Mouse (Mus musculus) liver, postnatal 0 days (tissue): ENCODE measurements around the gene Cdkl4.

Experiments
- CTCF ChIP-seq: sonication (generic); IDR thresholded peaks from 2 replicates; pipeline ENCODE4 v1.5.1; 2016; ENCODE audit warnings: antibody characterized with exemption, low read depth
- EP300 ChIP-seq: IDR thresholded peaks from 2 replicates; pipeline ENCODE4 v1.6.1; 2016; ENCODE audit warnings: antibody characterized with exemption, low read depth, mild to moderate bottlenecking

DNA sequence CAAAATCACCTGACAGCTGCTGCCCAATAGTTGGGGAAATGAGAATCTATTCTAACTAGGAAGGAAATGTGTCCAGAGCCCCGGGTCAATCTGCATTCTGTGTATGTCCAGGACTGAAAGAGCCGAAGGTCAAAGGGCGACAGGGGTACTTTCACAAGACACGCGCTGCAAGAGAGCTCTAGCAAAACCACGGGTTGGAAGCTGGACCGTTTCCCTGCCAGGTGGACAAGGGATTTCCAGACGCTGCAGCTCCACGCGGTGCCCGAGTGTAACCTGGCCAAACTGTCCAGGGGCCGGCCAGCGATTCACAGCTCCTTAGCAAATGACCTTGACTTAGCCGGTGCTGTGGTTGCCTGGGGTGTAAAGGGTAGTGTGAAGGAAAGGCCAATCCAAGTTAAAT, 19.0 kb downstream of the Cdkl4 start:
- TF ChIP-seq CTCF = no peak
- no peak for TF ChIP-seq EP300
